Mouse (Mus musculus): ENCODE measurements around the gene Igdcc4.

The Igdcc4 gene

GRCm38 (mm10) chr9:65157631-65158030 lies 56.3 kb downstream of the Igdcc4 start:
- peak; percentile 46 for DNase-seq (ENCODE audit: extremely low spot score)

GRCm38 (mm10) chr9:65161188-65161587 lies 59.9 kb downstream of the Igdcc4 start:
- no peak for DNase-seq (ENCODE audit: extremely low spot score)

- no peak for DNase-seq (ENCODE audit: extremely low spot score)
Measured at GRCm38 (mm10) chr9:65161881-65162280, 60.6 kb downstream of the Igdcc4 start.

GRCm38 (mm10) chr9:65162711-65163639 lies 61.7 kb downstream of the Igdcc4 start:
- DNase-seq (ENCODE audit: extremely low spot score), result peak; percentile 95

GRCm38 (mm10) chr9:65164870-65165269 lies 63.6 kb downstream of the Igdcc4 start:
- DNase-seq (ENCODE audit: extremely low spot score), result no peak

- no peak for DNase-seq (ENCODE audit: extremely low spot score)
Measured at GRCm38 (mm10) chr9:65166386-65166785, 65.1 kb downstream of the Igdcc4 start.

GRCm38 (mm10) chr9:65168534-65168933 lies 67.2 kb downstream of the Igdcc4 start:
- no peak for DNase-seq (ENCODE audit: extremely low spot score)

GRCm38 (mm10) chr9:65168952-65169351 lies 67.7 kb downstream of the Igdcc4 start:
- DNase-seq (ENCODE audit: extremely low spot score), result no peak

- DNase-seq (ENCODE audit: extremely low spot score), result no peak
Measured at GRCm38 (mm10) chr9:65172654-65173053, 71.4 kb downstream of the Igdcc4 start.

- DNase-seq (ENCODE audit: extremely low spot score), result peak; percentile 71
Measured at GRCm38 (mm10) chr9:65175234-65175938, 74.1 kb downstream of the Igdcc4 start.

GRCm38 (mm10) chr9:65175939-65176871 lies 74.9 kb downstream of the Igdcc4 start:
- no peak for DNase-seq (ENCODE audit: extremely low spot score)

GRCm38 (mm10) chr9:65177497-65177896 lies 76.2 kb downstream of the Igdcc4 start:
- DNase-seq (ENCODE audit: extremely low spot score), result no peak

GRCm38 (mm10) chr9:65177912-65178311 lies 76.6 kb downstream of the Igdcc4 start:
- no peak for DNase-seq (ENCODE audit: extremely low spot score)

GRCm38 (mm10) chr9:65178336-65179213 lies 77.3 kb downstream of the Igdcc4 start:
- peak; percentile 92 for DNase-seq (ENCODE audit: extremely low spot score)

- DNase-seq (ENCODE audit: extremely low spot score), result no peak
Measured at GRCm38 (mm10) chr9:65179817-65180624, 78.7 kb downstream of the Igdcc4 start.
